9 mouse cellular contexts compared by ENCODE assay signal in genomic region chr4:148149540-148149939, GRCm38 (mm10). TPM values are rescaled to one million over a fixed set of nuclear protein-coding genes. Genes with fewer than 3 reads are reported as not detected.
DNase-seq lines count a peak whose midpoint lies in the region; ATAC-seq lines count a peak whose summit lies in the region.
"Had no signal": no experiment of that assay in that cellular context is flagged by ENCODE, and none has a peak within 500 bp of the region (broad histone marks: within the 10 kb centered on the region; RNA-seq: fewer than 3 reads in every experiment).

No protein-coding gene starts in this region.

- no peak for ATAC-seq in heart, embryonic 12.5 days (ENCODE audit: insufficient number of reproducible peaks, low FRiP score)
- ATAC-seq in liver, embryonic 11.5 days (replicated peaks; ENCODE audit: low FRiP score): no peak

- H3K4me2 ChIP-seq in heart, embryonic 12.5 days: peak overlapping the region; percentile 41; the same call in 1 of the 2 replicates
- peak overlapping the region; percentile 98 for H3K4me2 ChIP-seq in liver, embryonic 11.5 days
- H3K4me2 ChIP-seq: lung, embryonic 15.5 days; midbrain, embryonic 12.5 days had no signal

- H3K27ac ChIP-seq in heart, embryonic 12.5 days (ENCODE audit: poor library complexity, severe bottlenecking): no peak overlapping the region
- peak overlapping the region; percentile 34; the same call in 1 of the 2 replicates for H3K27ac ChIP-seq in liver, embryonic 11.5 days (ENCODE audit: low read depth, low read length)
- peak overlapping the region; percentile 48; the same call in 1 of the 2 replicates for H3K27ac ChIP-seq in embryonic facial prominence, embryonic 10.5 days (replicated peaks)
- H3K27ac ChIP-seq: lung, embryonic 15.5 days; midbrain, embryonic 12.5 days had no signal

- 33% methylated on average over 12 of the region's 12 CpGs for WGBS in heart, embryonic 12.5 days
- 35% methylated on average over 12 of the region's 12 CpGs for WGBS in liver, embryonic 11.5 days
- WGBS in embryonic facial prominence, embryonic 10.5 days: 61% methylated on average over 12 of the region's 12 CpGs

- H3K9ac ChIP-seq in heart, embryonic 12.5 days: no peak overlapping the region
- peak overlapping the region; percentile 44 for H3K9ac ChIP-seq in liver, embryonic 11.5 days (ENCODE audit: low read depth, low read length)
- H3K9ac ChIP-seq: lung, embryonic 15.5 days; midbrain, embryonic 12.5 days had no signal

- H3K36me3 ChIP-seq in heart, embryonic 12.5 days: peaks cover 42% of the 10 kb centered on the region
- H3K36me3 ChIP-seq in liver, embryonic 11.5 days (ENCODE audit: control insufficient read depth, insufficient read depth, low read length): peaks cover 8% of the 10 kb centered on the region
- H3K36me3 ChIP-seq in embryonic facial prominence, embryonic 10.5 days (replicated peaks): peaks cover 56% of the 10 kb centered on the region
- H3K36me3 ChIP-seq: lung, embryonic 15.5 days had no signal

- H3K9me3 ChIP-seq in heart, embryonic 12.5 days (replicated peaks): no peaks in the 10 kb centered on the region
- no peaks in the 10 kb centered on the region for H3K9me3 ChIP-seq in liver, embryonic 11.5 days (ENCODE audit: control insufficient read depth, low read length)
- no peaks in the 10 kb centered on the region for H3K9me3 ChIP-seq in embryonic facial prominence, embryonic 10.5 days
- H3K9me3 ChIP-seq: lung, embryonic 15.5 days; midbrain, embryonic 12.5 days had no signal

- peaks cover 12% of the 10 kb centered on the region for H3K4me1 ChIP-seq in heart, embryonic 12.5 days (replicated peaks)
- H3K4me1 ChIP-seq in liver, embryonic 11.5 days (replicated peaks; ENCODE audit: control insufficient read depth, insufficient read depth, low read length): peaks cover 19% of the 10 kb centered on the region
- H3K4me1 ChIP-seq in embryonic facial prominence, embryonic 10.5 days: peaks cover 36% of the 10 kb centered on the region

- 0 out of 2 replicates have a peak overlapping the region, but pooled peaks have one; percentile 9 for H3K4me3 ChIP-seq in heart, embryonic 12.5 days
- peak overlapping the region; percentile 17; the same call in 1 of the 2 replicates for H3K4me3 ChIP-seq in liver, embryonic 11.5 days (ENCODE audit: low read depth, low read length)
- H3K4me3 ChIP-seq in embryonic facial prominence, embryonic 10.5 days: no peak overlapping the region
- H3K4me3 ChIP-seq: lung, embryonic 15.5 days; midbrain, embryonic 12.5 days had no signal

- no peaks in the 10 kb centered on the region for H3K27me3 ChIP-seq in heart, embryonic 12.5 days (replicated peaks)
- H3K27me3 ChIP-seq in liver, embryonic 11.5 days (replicated peaks; ENCODE audit: control insufficient read depth, insufficient read depth, low read length): no peaks in the 10 kb centered on the region
- H3K27me3 ChIP-seq in embryonic facial prominence, embryonic 10.5 days (replicated peaks; ENCODE audit: low read depth, poor library complexity, severe bottlenecking): no peaks in the 10 kb centered on the region
- H3K27me3 ChIP-seq: lung, embryonic 15.5 days; midbrain, embryonic 12.5 days had no signal

- DNase-seq in heart, postnatal 4 days: no peak
- DNase-seq in liver, embryonic 11.5 days (ENCODE audit: low spot score): no peak
- DNase-seq in liver: no peak
- DNase-seq in embryonic facial prominence, embryonic 10.5 days (ENCODE audit: low spot score): no peak
- peak; percentile 28 for DNase-seq in lung, postnatal 25 days (ENCODE audit: low spot score)
- no peak for DNase-seq in B cell, adult 2 months

RNA-seq across cellular contexts. Expression of gene Fbxo6, which starts 2.4 kb away (rescaled TPM):
- 20.2 and 22.9 TPM in 2 replicates for polyA plus RNA-seq in heart, embryonic 12.5 days (2016; fragmentation: Nextera tagmentation; extraction: Ambion mirVana)
- 10 to 100 TPM; 24.7 to 26.3 TPM for total RNA-seq in heart, postnatal 4 days (2021)
- 30.6 and 34.4 TPM in 2 replicates for polyA plus RNA-seq in liver, embryonic 11.5 days (2014; fragmentation: Nextera tagmentation; extraction: Ambion mirVana)
- 8.3 and 10.6 TPM in 2 replicates for polyA plus RNA-seq in embryonic facial prominence, embryonic 10.5 days (2016; fragmentation: Nextera tagmentation; extraction: Ambion mirVana)

RNA-seq across cellular contexts. Expression of gene Fbxo44, which starts 10.7 kb away (rescaled TPM):
- 24.9 and 25.1 TPM in 2 replicates for polyA plus RNA-seq in heart, embryonic 12.5 days (2016; fragmentation: Nextera tagmentation; extraction: Ambion mirVana)
- total RNA-seq in heart, postnatal 4 days (2021): 10 to 100 TPM; 18.2 to 22.7 TPM
- polyA plus RNA-seq in liver, embryonic 11.5 days (2014; fragmentation: Nextera tagmentation; extraction: Ambion mirVana): 2.9 and 3.0 TPM in 2 replicates
- 18.0 and 21.3 TPM in 2 replicates for polyA plus RNA-seq in embryonic facial prominence, embryonic 10.5 days (2016; fragmentation: Nextera tagmentation; extraction: Ambion mirVana)

RNA-seq across cellular contexts. Expression of gene Fbxo2, which starts 10.9 kb away (rescaled TPM):
- polyA plus RNA-seq in heart, embryonic 12.5 days (2016; fragmentation: Nextera tagmentation; extraction: Ambion mirVana): 0.70 and 0.92 TPM in 2 replicates
- under 1 TPM in 1 of 2 experiments, not detected in 1; 0.27 TPM for total RNA-seq in heart, postnatal 4 days (2021)
- 0.73 and 0.74 TPM in 2 replicates for polyA plus RNA-seq in liver, embryonic 11.5 days (2014; fragmentation: Nextera tagmentation; extraction: Ambion mirVana)
- polyA plus RNA-seq in embryonic facial prominence, embryonic 10.5 days (2016; fragmentation: Nextera tagmentation; extraction: Ambion mirVana): 0.82 and 1.1 TPM in 2 replicates

RNA-seq across cellular contexts. Expression of gene Draxin, which starts 19.0 kb away (rescaled TPM):
- polyA plus RNA-seq in heart, embryonic 12.5 days (2016; fragmentation: Nextera tagmentation; extraction: Ambion mirVana): 0.05 and 0.08 TPM in 2 replicates
- not detected for total RNA-seq in heart, postnatal 4 days (2021)
- 0.12 and 0.31 TPM in 2 replicates for polyA plus RNA-seq in liver, embryonic 11.5 days (2014; fragmentation: Nextera tagmentation; extraction: Ambion mirVana)
- polyA plus RNA-seq in embryonic facial prominence, embryonic 10.5 days (2016; fragmentation: Nextera tagmentation; extraction: Ambion mirVana): 1.5 and 2.4 TPM in 2 replicates

RNA-seq across cellular contexts. Expression of gene Mad2l2, which starts 19.4 kb away (rescaled TPM):
- 36.6 and 39.3 TPM in 2 replicates for polyA plus RNA-seq in heart, embryonic 12.5 days (2016; fragmentation: Nextera tagmentation; extraction: Ambion mirVana)
- total RNA-seq in heart, postnatal 4 days (2021): 10 to 100 TPM; 17.9 to 19.9 TPM
- 41.4 and 44.7 TPM in 2 replicates for polyA plus RNA-seq in liver, embryonic 11.5 days (2014; fragmentation: Nextera tagmentation; extraction: Ambion mirVana)
- polyA plus RNA-seq in embryonic facial prominence, embryonic 10.5 days (2016; fragmentation: Nextera tagmentation; extraction: Ambion mirVana): 63.3 and 67.3 TPM in 2 replicates
